Mouse (Mus musculus) adrenal gland, postnatal 36 days (tissue): ENCODE data around the gene M6pr. TPM values are rescaled to one million over a fixed set of nuclear protein-coding genes. Genes with fewer than 3 reads are reported as not detected.

Experiments used
- DNase-seq, 2 experiments: peaks; one replicate each; pipeline ENCODE4 v3.0.0; 2021; ENCODE audit warnings: mixed read lengths in 1 of 2
- total RNA-seq, 2 experiments: library from RNA; stranded (reverse); gene quantifications; 2 replicates each; pipeline ENCODE4 v1.2.3; 2021

M6pr gene
- total RNA-seq, 2 experiments from 2014 or later: 151 to 167 TPM

- DNase-seq: peak in 1 of 2 experiments; percentile 11
Observed at GRCm38 (mm10) chr6:122297279-122298222, 11.0 kb upstream of the M6pr start.

DNA sequence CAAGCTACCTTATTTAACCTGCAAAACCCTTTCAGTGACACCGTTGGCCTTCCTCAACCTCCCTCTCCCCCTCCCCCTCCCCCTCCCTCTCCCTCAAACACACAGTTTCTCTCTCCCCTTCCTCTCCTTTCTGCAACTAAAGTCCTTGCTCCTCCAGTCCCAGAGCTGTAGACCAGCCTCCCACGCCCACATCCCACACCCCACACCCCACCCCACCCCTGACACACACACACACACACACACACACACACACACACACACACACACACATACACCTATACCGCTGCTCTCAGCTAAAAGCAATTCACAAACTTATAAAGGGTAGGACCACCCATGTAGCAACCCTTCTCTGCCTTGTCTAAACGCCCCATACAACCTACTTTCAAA, 10.3 kb upstream of the M6pr start:
- DNase-seq: no peak

DNA sequence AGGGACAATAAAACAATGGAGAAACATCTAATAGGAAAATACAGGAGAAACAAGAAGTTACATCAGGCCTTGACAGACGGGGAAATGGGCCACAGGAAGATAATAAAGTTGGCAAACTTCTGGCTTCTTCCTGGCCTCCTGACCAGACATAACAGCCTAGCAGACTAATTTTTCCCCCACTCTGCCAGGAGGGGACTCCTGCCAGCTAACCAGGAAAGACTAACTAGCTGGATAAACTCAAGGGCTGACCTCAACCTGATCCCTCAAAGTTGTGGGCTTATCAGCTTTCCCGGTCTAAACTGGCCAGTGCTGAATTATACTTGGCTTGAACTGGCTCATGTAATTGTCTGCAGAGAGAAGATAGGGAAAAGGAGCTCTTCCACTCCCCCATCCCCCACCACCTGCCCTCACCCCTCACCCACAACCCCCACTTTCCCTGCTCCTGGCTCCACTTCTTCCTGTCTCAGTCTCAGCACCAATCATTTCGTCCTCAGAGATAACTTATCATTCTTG, 8.8 kb upstream of the M6pr start:
- no peak for DNase-seq

- no peak for DNase-seq
Observed at GRCm38 (mm10) chr6:122302121-122302520, 6.4 kb upstream of the M6pr start.

DNA sequence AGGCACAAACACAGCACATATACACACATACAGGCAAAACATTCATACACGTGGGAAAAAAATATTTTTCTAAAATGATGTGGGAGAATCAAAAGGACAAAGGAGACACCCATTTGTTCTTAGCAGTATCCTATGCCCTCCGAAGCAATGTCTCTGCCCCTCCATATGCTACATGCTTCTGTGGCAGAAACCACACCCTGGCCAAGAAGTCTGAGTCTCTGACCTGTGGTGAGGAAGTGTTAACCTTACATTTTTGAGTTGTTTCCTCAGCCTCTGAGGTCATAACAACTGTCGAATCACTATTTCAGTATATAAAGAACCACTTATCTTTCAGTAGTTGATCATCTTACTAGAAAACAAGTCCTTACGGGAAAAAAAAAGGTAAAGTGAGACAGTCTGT, 5.9 kb upstream of the M6pr start:
- no peak for DNase-seq

DNA sequence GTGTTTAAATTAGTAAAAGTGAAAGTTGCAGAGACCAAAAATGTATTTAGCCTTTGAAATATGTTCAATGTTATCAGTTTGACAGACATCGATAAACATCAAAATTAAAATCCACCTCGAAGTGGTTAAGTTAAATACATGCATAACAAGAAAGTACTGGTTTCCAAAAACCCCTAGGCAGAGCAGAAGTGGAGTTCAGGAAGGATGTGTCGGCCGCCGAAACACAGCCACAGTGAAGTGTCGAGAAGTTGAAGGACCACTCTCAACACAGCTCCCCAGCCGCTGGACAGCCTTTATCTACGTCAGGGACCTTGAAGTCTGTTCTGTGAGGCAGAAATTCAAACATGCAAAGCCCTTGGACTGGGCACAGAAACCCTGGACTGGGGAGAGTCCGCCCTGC, 5.0 kb upstream of the M6pr start:
- peak; percentile 15 to 23 for DNase-seq

- DNase-seq: peak; percentile 84 to 85
Observed at GRCm38 (mm10) chr6:122304355-122304754, 4.2 kb upstream of the M6pr start.

- DNase-seq: no peak
Observed at GRCm38 (mm10) chr6:122304790-122305555, 3.5 kb upstream of the M6pr start.

DNA sequence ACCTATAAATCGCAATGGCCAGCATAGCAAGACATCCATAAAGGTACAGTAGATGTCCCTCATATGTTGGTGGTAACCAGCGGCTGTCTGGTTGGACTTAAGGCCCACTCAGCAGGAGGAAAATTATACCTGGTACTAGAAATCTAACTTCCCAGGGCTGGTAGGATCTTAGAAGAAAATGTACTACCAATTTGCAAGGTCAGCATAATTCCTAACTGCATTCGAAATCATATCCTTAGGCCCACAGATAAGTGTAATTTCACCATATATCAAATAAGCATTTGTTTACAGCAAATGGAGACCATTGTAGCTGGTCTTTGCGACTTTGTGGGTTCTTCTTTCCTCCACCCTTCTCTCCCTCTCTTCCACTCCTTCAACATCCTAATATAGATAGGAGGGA, 1.8 kb upstream of the M6pr start:
- DNase-seq: no peak

GRCm38 (mm10) chr6:122308136-122308504, 400 bp upstream of the M6pr start:
- DNase-seq: no peak

- no peak for DNase-seq
Observed at GRCm38 (mm10) chr6:122309446-122309960, 983 bp downstream of the M6pr start.

DNA sequence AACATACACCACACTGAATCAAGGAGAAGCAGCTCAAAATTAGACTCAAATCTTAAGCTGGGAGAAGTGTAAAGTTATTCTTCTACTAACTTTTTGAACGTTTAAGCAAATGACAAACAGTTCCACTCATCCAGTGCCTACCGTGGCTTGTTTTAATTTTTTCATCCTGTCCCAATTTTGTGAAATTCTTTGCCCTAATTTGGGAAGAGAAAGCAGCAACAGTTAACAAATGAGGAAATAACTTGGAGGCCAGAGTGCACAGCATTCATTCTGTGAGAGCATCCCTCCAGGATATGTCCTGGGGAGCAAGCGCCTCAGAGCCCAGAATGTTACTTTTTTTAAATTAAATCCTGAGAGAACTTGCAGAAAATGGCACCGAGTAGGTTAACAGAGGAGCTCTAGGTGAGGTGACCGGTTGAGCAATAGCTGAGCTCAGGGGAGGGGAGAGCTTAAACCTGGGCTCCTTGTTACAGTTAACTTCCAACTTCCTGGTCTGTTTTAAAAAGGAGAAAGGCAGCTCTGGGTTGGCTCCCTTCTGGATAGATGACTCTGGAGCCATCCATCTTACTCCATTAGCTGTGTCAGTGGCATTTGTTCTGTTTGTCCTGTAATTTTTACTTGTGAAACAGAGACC, 1.8 kb downstream of the M6pr start:
- DNase-seq: no peak

DNA sequence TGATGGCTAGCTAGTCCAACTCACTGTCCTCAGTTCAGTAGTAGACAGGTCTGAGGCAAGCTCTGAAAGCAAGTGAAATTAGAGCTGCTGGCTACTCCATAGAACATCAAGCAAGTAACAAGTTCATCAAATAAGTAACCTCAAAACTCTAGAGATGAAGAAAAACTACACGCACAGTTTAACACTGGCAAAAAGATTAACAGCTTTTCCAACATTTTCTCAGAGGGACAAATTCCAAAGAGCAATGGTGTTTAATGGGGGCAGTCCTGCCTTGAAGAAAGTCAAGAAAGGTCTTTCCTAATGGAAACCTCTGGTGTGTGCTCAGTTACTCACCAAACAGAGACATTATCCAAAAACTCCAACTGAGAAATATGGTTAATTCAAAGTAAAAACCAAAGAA, 10.2 kb downstream of the M6pr start:
- no peak for DNase-seq

DNA sequence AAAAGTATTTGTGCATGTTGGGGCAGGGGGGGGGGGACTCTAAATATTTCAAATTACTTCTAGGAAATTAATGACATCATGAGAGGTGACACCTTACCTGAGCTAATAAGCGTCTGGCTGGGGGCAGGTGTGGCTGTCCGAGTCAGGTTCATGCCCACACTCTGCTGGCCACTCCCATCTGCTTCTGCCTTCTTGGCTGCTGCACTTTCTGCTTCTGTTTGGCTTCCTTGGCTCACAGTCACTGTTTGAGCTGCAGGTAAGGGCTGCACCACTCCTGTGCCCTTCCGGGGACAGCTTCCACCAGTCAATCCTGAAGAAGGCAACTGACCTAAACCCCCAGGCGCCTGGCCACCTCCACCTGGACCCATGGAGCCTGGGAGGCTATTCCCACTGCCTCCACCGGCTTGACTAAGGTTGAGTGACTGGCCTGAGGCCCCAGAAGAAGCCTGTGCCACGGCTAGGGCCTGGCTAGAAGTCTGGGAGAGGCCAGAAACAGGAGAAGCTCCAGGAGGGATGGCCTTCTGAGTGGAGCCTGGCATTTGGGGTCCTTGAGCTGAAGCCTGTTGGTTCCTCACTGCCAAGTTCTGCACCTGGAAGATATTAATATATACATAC, 16.9 kb downstream of the M6pr start:
- DNase-seq: no peak

- no peak for DNase-seq
Observed at GRCm38 (mm10) chr6:122333081-122333612, 24.6 kb downstream of the M6pr start.

- DNase-seq: no peak
Observed at GRCm38 (mm10) chr6:122334786-122335340, 26.3 kb downstream of the M6pr start.

- no peak for DNase-seq
Observed at GRCm38 (mm10) chr6:122337546-122337945, 29.0 kb downstream of the M6pr start.

DNA sequence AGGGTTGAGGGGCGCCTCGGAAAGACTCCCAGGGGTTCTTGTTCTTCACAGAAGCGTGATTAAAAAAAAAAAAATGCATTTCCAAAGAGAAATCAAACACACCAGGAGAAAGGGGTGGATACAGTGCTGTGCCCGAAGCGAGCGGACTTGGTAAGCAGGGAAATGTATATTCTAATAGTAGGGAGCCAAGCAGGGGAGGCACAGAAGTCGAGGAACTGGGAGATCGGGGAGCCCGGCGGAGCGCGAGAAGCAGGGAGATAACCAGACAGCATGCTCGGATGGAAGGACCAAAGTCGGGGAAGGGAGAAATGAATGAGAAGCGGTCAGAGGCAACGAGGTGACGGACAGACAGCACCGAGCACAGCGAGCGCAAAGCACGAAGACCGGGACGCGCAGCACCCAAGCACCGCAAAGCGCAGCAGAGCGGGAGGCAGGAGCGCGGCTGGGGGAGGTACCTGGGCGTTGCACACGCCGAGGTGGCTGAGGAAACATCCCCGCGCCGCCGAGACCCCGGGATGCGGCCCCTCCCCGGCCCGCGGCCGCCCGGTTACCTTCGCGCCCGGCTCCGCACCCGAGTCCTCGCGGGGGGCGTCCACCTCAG, 30.6 kb downstream of the M6pr start:
- peak; percentile 79 to 81 for DNase-seq

DNA sequence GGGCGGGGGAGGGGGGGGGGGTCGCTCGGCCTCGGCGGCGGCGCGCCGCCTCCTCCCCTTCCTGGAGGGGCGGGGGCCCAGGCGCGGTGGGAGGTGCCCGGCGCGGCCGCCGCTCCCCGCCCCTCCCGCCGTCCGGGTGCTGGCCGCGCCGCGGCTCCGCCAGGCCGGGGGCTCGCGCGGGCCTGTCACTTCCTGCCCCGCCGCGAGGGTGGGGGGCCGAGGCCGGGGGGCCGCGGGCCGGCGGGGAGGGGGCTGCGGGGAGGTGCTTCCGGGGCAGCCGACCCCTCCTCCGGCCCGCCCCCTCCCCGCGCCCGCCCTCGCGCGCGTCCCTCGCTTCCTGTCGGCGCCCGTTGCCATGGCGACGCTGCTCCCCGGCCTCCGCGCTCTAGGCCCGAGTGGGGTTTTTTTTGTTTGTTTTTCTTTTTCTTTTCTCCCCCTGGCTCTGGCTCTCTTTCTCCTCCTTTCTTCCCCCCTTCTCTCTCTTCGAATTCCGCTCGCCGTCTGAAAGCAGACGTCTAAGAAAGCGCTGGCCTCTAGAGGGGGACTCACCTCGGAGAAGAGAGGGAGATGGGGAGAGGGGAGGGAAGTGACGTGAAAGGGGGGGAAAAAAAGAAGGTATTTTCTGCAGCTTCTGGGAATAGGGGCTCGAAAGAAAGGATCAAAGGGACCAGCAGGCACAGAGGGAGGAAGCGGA, 31.3 kb downstream of the M6pr start:
- DNase-seq: peak; percentile 88 to 94

GRCm38 (mm10) chr6:122340349-122341000, 32.0 kb downstream of the M6pr start, which contains the start of gene Phc1:
Gene Phc1 (minus strand): TSS chr6:122340561.
- peak in 1 of 2 experiments; percentile 2 for DNase-seq
